Mouse (Mus musculus) neural tube, embryonic 14.5 days (tissue): ENCODE data around the gene Vps36. TPM values are rescaled to one million over a fixed set of nuclear protein-coding genes. Genes with fewer than 3 reads are reported as not detected.
A peak's percentile ranks its signal among the peaks of the same experiment; 100 is the strongest.

Source experiments
- ATAC-seq: fragments of 200-750 bp; cut with Nextera tagmentation; 2 replicates; pipeline ENCODE4 v1.8.0; 2017; ENCODE audit warnings: low read depth, mild to moderate bottlenecking, moderate TSS enrichment, moderate library complexity
- H3K27ac ChIP-seq: fragments of 300-500 bp; sonication (generic); 2 replicates; pipeline ENCODE4 v1.5.1; 2014; ENCODE audit warnings: low read depth, mild to moderate bottlenecking, control low read depth, low read length, moderate library complexity, mixed read lengths
- H3K27me3 ChIP-seq: fragments of 300-500 bp; sonication (generic); 2 replicates; pipeline ENCODE4 v1.6.1; 2014; ENCODE audit warnings: low read length; ENCODE audit not compliant: control insufficient read depth, insufficient read depth
- H3K36me3 ChIP-seq: fragments of 300-500 bp; sonication (generic); 2 replicates; pipeline ENCODE4 v1.6.1; 2014; ENCODE audit warnings: low read length, mixed read lengths; ENCODE audit not compliant: control insufficient read depth, insufficient read depth
- H3K4me1 ChIP-seq: fragments of 300-500 bp; sonication (generic); 2 replicates; pipeline ENCODE4 v1.6.1; 2014; ENCODE audit warnings: low read length; ENCODE audit not compliant: control insufficient read depth, insufficient read depth
- H3K4me2 ChIP-seq: fragments of 300-500 bp; sonication (generic); 2 replicates; pipeline ENCODE4 v1.6.1; 2014; ENCODE audit warnings: mild to moderate bottlenecking, low read depth, low read length, control low read depth
- H3K4me3 ChIP-seq: fragments of 300-500 bp; sonication (generic); 2 replicates; pipeline ENCODE4 v1.5.1; 2014; ENCODE audit warnings: low read depth, low read length, control low read depth, mixed read lengths
- H3K9ac ChIP-seq: fragments of 300-500 bp; sonication (generic); replicated peaks from 2 replicates; pipeline ENCODE4 v1.6.1; 2014; ENCODE audit warnings: low read depth, mild to moderate bottlenecking, control low read depth, low read length, mixed read lengths
- H3K9me3 ChIP-seq: fragments of 300-500 bp; sonication (generic); 2 replicates; pipeline ENCODE4 v1.6.1; 2016; ENCODE audit warnings: low read length; ENCODE audit not compliant: control insufficient read depth
- WGBS: fragments of 180-500 bp; shearing (Covaris S2); extraction: QIAGEN DNeasy Blood & Tissue Kit; methylation state at CpG from one replicate; pipeline ENCODE4 v1.1.7; 2014; 5-methylcytosine and 5-hydroxymethylcytosine counted together
- polyA plus RNA-seq: library from polyadenylated mRNA; unstranded; fragments of >200 nt; fragmentation: Nextera tagmentation; extraction: Ambion mirVana; gene quantifications from 2 replicates; pipeline ENCODE4 v1.2.1, GENCODE M21; 2014

Vps36 gene
- polyA plus RNA-seq, 1 experiment from 2014 or later = 47.8 TPM

DNA sequence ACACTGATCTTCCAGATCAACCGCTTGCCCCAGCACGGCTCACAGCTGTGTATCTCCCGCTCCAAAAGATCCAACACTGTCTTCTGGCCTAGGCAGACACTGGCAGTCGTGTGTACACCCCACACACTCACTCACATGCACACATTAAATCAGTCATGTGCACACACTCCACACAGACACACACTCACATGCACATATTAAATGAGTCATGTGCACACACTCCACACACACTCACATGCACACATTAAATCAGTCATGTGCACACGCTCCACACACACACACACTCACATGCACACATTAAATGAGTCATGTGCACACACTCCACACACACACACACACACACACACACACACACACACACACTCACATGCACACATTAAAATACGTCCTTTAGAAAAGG, 5.3 kb downstream of the Vps36 start:
- Histone ChIP-seq H3K9me3 (no peaks in the 10 kb centered on the region), H3K4me3 (no peak overlapping the region), H3K36me3 (peaks cover 4% of the 10 kb centered on the region; the same call in 1 of the 2 replicates), H3K4me2 (no peak overlapping the region), H3K27ac (no peak overlapping the region), H3K27me3 (no peaks in the 10 kb centered on the region), H3K9ac (no peak overlapping the region), H3K4me1 (peaks cover 12% of the 10 kb centered on the region)
- 91% methylated on average over 6 of the region's 6 CpGs for WGBS
- ATAC-seq = no peak

DNA sequence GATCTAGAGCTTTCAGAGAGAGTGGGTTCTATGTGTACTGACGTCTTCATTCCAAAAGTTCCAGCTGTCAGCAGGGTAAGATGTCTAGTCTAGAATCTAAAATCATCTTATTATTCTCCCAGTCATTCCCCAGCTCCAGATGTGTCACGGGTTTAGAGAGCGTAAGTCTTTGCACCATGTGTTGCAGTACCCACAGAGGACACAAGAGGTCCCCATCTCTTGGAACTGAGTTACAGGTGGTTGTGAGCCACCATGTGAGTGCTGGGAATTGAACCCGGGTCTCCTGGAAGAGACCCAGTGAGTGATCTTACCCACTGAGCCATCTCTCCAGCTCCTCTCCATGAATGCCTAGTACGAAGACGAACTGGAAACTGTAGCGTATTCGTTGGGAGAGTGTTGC, 6.9 kb downstream of the Vps36 start:
- Histone ChIP-seq H3K27me3 (no peaks in the 10 kb centered on the region), H3K4me3 (no peak overlapping the region), H3K4me2 (no peak overlapping the region), H3K36me3 (peaks cover 5% of the 10 kb centered on the region), H3K27ac (no peak overlapping the region), H3K9ac (no peak overlapping the region), H3K9me3 (no peaks in the 10 kb centered on the region), H3K4me1 (peaks cover 4% of the 10 kb centered on the region)
- no peak for ATAC-seq
- over 99% methylated on average over 8 of the region's 8 CpGs for WGBS

DNA sequence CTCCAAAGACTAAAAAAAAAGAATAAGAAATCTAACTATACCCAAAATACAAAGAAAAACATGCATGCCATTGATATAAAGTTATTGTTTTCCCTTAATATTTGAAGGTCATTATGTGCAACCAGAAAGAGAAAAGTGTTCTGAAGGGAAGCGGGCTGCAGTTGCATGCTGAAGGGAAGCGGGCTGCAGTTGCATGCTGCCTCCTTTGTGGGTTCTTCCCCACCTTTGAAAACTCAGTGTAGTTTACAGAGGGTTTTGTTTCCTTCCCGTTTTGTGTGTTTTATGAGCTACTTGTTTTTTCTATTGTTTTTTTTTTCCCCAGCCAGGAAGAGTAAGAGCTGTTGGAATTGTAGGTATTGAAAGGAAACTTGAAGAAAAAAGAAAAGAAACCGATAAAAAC, 14.9 kb downstream of the Vps36 start:
- H3K4me1 ChIP-seq = no peaks in the 10 kb centered on the region
- WGBS = 74% methylated on average over 4 of the region's 4 CpGs

DNA sequence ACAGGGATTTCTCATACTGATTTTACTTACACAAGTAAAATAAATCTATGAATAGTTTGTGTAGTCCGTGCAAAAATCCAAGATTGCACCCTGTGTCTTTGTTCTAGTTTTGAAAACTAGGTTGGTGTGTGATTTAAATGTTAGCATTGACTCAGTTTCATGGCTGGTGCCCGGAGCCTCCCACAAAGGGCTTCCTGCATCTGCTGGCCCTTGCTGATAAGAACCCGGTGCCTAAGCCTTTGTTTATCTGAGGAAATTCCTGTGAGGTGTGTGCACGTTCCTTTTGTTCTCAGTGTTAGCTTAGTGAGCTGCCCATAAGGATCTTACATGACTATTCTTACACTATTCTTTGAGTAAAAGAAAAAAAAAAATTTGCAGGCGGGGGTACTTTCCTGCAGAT, 16.4 kb downstream of the Vps36 start:
- WGBS = 81% methylated on average over 5 of the region's 5 CpGs
- Histone ChIP-seq H3K36me3 (peaks cover 26% of the 10 kb centered on the region), H3K9ac (no peak overlapping the region), H3K27ac (no peak overlapping the region), H3K4me2 (no peak overlapping the region), H3K27me3 (no peaks in the 10 kb centered on the region), H3K9me3 (no peaks in the 10 kb centered on the region), H3K4me1 (no peaks in the 10 kb centered on the region), H3K4me3 (no peak overlapping the region)
- no peak for ATAC-seq

More for the DNA sequence above, 14.9 kb downstream of the Vps36 start:
- no peak overlapping the region for H3K4me3 ChIP-seq
- ATAC-seq = no peak
- H3K27ac ChIP-seq = no peak overlapping the region
- no peak overlapping the region for H3K4me2 ChIP-seq
- peaks cover 26% of the 10 kb centered on the region for H3K36me3 ChIP-seq
- H3K27me3 ChIP-seq = no peaks in the 10 kb centered on the region
- H3K9ac ChIP-seq = no peak overlapping the region
- no peaks in the 10 kb centered on the region for H3K9me3 ChIP-seq

DNA sequence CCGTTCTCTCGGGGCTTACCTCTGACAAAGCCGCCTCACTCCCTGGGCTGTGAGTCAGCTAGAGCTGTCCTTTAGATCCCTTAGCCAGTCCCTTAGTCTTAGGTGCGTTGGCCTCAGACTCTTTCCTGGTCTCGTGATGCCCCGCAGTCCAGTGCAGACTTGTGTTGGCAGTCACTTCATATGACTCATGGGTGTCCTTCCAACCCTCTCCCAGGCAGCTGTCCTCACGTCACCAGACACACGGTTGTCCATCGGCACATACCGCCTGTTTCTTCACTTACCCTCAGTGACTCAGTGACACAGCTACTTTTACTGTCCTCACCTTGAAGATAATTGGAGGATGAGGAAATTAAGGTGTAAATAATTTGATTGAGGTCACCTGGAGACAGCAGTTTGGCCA, 22.2 kb downstream of the Vps36 start:
- no peaks in the 10 kb centered on the region for H3K27me3 ChIP-seq
- H3K36me3 ChIP-seq = peaks cover 38% of the 10 kb centered on the region
- no peaks in the 10 kb centered on the region for H3K4me1 ChIP-seq
- no peak for ATAC-seq
- no peak overlapping the region for H3K27ac ChIP-seq
- 98% methylated on average over 10 of the region's 10 CpGs for WGBS
- no peak overlapping the region for H3K4me2 ChIP-seq
- H3K9me3 ChIP-seq = no peaks in the 10 kb centered on the region
- no peak overlapping the region for H3K9ac ChIP-seq
- H3K4me3 ChIP-seq = no peak overlapping the region

DNA sequence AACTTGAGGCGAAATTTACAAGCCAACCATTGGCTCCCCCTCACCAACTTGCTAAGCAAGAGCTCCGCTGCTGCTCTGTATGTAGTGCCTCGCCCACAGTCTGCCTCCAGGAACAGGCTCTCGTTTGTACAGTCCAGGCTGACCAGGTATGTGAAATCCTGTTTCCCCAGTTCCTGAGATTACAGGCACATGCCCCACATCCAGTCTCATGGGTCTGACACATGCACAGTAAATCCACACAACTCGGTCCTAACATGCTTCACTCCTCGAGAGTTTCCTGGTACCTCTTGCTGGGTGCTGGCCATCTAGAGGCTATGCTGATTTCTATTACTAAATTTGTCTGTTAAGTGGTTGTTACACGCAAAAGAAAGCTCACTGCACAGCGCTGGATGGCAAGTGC, 33.8 kb downstream of the Vps36 start:
- Histone ChIP-seq H3K27ac (no peak overlapping the region), H3K36me3 (no peaks in the 10 kb centered on the region), H3K4me2 (no peak overlapping the region), H3K4me3 (no peak overlapping the region), H3K9me3 (no peaks in the 10 kb centered on the region), H3K9ac (no peak overlapping the region), H3K27me3 (peaks cover 5% of the 10 kb centered on the region; the same call in 1 of the 2 replicates), H3K4me1 (no peaks in the 10 kb centered on the region)
- no peak for ATAC-seq
- 69% methylated on average over 8 of the region's 8 CpGs for WGBS

DNA sequence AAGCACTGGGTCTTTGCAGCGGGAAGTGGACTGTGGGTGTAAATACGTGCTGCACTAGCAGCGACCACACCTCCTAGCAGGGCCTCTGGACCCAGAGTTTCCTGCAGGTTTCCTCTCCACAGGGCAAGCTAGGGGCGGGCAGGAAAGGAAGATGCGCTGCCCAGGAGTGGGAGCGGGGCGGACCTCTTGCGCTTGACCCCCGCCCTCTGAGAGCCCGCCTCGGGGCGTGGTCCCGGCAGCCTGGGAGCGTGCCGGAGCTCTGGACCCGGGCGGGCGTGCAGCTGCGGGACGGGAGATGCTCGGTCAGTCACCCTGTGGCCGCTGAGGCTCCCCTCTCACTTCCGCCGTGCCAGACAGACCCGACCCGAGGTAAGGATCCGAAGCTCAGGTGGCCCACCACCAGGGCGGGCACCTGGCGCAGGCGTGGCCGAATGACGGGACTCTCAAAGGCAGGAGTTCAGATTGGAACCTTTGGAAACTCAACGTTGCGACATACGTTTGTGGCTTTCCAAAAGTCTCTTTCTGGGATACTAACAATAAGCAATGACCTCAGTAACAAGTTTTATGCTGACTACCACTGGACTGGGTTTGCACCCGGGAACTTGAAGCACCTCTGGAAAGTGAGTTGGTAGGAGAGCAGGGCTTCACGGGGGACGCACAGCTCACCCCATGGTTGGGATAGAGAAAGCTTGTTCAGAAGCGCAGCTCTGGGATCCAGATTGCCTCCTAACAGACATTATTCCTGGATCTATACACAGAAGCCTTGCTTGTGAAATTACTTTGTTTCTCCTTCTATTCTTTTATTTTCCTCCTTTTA, 34.7 kb downstream of the Vps36 start, which contains the start of gene Thsd1:
Gene Thsd1, plus strand, starts transcription at position 253 of the 817 bp plus-strand sequence.
- H3K4me2 ChIP-seq = peak within 1 kb of the TSS; percentile 88
- no peak within 1 kb of the TSS for H3K27ac ChIP-seq
- peak within 1 kb of the TSS; percentile 41 for H3K4me3 ChIP-seq
- H3K36me3 ChIP-seq = no peaks in the 10 kb centered on the region
- ATAC-seq = peak; percentile 85
- WGBS = under 1% methylated on average over 39 of the region's 39 CpGs
- H3K27me3 ChIP-seq = peaks cover 5% of the 10 kb centered on the region; the same call in 1 of the 2 replicates
- no peaks in the 10 kb centered on the region for H3K9me3 ChIP-seq
- H3K9ac ChIP-seq = peak within 1 kb of the TSS; percentile 58
- no peaks in the 10 kb centered on the region for H3K4me1 ChIP-seq

GRCm38 (mm10) chr8:22228621-22229020, 36.0 kb downstream of the Vps36 start:
- Histone ChIP-seq H3K36me3 (no peaks in the 10 kb centered on the region), H3K4me2 (no peak overlapping the region), H3K4me1 (no peaks in the 10 kb centered on the region), H3K4me3 (no peak overlapping the region), H3K27me3 (peaks cover 5% of the 10 kb centered on the region; the same call in 1 of the 2 replicates), H3K27ac (no peak overlapping the region), H3K9me3 (no peaks in the 10 kb centered on the region), H3K9ac (no peak overlapping the region)
- no peak for ATAC-seq
- 43% methylated on average over 7 of the region's 7 CpGs for WGBS

DNA sequence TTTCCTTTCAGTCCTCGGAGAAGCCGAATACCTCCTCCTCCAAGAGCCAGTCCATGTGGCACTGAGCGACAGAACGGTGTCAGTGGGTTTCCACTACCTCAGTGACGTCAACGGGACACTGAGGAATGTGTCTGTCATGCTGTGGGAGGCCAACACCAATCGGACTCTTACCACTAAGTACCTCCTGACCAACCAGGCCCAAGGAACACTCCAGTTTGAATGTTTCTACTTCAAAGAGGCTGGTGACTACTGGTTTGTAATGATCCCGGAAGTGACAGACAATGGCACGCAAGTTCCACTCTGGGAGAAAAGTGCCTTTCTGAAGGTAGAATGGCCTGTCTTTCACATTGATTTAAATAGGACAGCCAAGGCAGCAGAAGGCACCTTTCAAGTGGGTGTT, 50.4 kb downstream of the Vps36 start:
- no peaks in the 10 kb centered on the region for H3K36me3 ChIP-seq
- no peak for ATAC-seq
- H3K9ac ChIP-seq = no peak overlapping the region
- H3K4me1 ChIP-seq = no peaks in the 10 kb centered on the region
- no peak overlapping the region for H3K4me2 ChIP-seq
- no peak overlapping the region for H3K4me3 ChIP-seq
- H3K27me3 ChIP-seq = no peaks in the 10 kb centered on the region
- H3K9me3 ChIP-seq = no peaks in the 10 kb centered on the region
- 90% methylated on average over 9 of the region's 9 CpGs for WGBS
- H3K27ac ChIP-seq = no peak overlapping the region
